Mouse (Mus musculus): Measurements from ENCODE around the gene Shisa9. TPM values are rescaled to one million over a fixed set of nuclear protein-coding genes. Genes with fewer than 3 reads are reported as not detected.
A peak's percentile ranks its signal among the peaks of the same experiment; 100 is the strongest.

Gene Shisa9
- polyA plus RNA-seq, 1 experiment from 2014 or later: 0.24 TPM

DNA sequence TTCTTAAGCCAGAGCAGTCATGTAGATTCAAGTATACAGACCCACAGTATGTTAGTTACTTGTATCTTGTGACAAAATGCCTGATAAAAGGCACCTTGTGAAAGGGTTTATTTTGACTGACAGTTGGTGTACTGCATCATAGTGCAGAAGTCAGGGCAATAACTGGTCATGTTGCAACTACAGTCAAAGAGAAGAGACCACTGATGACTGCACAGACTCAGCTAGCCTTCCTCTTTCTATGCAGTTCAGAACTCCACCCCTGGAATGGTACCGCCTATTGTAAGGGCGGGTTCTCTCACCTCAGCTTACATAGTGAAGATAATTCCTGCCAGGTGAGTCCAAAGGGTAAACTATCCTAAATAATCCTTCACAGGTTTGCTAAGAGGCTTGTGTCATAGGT lies 239.6 kb downstream of the Shisa9 start:
- WGBS (ENCODE audit: insufficient replicate concordance): 83% methylated on average over 2 of the region's 2 CpGs
- H3K9me3 ChIP-seq (replicated peaks): no peaks in the 10 kb centered on the region
- no peak overlapping the region for H3K4me3 ChIP-seq (replicated peaks)
- H3K4me2 ChIP-seq: no peak overlapping the region
- no peak for ATAC-seq (ENCODE audit: insufficient read depth)
- H3K9ac ChIP-seq: no peak overlapping the region
- no peaks in the 10 kb centered on the region for H3K27me3 ChIP-seq
- H3K27ac ChIP-seq (replicated peaks): no peak overlapping the region
- no peaks in the 10 kb centered on the region for H3K4me1 ChIP-seq (replicated peaks)
- H3K36me3 ChIP-seq (replicated peaks): no peaks in the 10 kb centered on the region

DNA sequence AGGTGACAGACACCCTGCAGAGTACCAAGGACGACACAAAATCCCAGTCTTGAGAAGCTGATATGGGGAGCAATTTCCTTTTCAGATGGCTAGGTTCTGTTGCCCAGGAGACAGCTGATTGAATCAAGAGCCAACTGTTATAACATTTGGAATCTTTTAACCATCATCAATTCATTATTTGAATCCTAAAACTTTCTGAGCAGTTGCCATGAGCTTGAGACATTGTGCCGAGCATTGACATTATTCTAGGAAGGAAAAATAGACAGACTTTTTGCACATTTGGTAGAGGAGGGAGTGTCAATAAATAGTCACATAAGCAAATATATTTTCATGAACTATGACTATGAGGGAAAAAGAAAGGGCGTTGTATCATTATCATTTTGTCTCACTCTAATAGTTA lies 243.0 kb downstream of the Shisa9 start:
- Histone ChIP-seq H3K4me3 (replicated peaks) (no peak overlapping the region), H3K27me3 (no peaks in the 10 kb centered on the region), H3K36me3 (replicated peaks) (no peaks in the 10 kb centered on the region), H3K9me3 (replicated peaks) (no peaks in the 10 kb centered on the region), H3K9ac (no peak overlapping the region), H3K4me2 (no peak overlapping the region), H3K27ac (replicated peaks) (no peak overlapping the region), H3K4me1 (replicated peaks) (no peaks in the 10 kb centered on the region)
- no peak for ATAC-seq (ENCODE audit: insufficient read depth)
- 45% methylated on average over 3 of the region's 3 CpGs for WGBS (ENCODE audit: insufficient replicate concordance)

DNA sequence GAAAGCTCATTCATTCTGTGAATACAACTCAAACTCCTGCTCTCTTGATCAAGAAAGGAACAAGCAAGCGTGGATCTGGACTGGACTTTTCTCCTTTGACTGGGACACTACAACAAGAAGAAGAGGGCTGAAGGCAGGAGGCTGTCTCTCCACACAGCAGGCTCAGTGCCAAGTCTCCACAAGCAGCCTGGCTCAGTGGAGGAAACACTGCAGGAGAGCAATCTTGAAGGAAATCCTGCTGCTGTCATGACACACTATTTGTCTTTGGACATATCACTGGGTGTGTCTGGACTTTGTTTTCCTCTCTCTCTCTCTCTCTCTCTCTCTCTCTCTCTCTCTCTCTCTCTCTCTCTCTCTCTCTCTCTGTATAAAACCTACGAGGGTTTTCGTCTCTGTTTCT lies 249.4 kb downstream of the Shisa9 start:
- no peak overlapping the region for H3K4me2 ChIP-seq
- ATAC-seq (ENCODE audit: insufficient read depth): no peak

DNA sequence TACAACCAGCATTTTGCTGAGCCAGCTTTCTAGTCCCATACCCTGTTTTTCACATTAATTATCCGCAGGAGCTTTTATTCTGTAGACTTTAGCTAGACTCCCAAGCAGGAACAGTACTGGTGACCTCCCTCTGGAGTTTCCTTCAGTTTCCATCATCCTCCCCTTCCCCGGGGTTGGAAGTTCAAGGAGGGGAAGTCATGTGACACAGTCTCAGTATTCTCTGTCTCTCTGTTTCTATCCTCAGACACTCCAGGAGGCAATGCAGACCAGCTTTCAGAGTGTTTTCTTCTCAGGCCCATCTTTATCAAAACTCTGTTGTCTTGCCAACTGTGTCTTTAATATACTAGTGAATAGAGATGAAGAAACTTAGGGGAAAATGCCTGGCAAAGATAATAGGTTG lies 250.4 kb downstream of the Shisa9 start:
- H3K9ac ChIP-seq: no peak overlapping the region
- ATAC-seq (ENCODE audit: insufficient read depth): no peak
- H3K27ac ChIP-seq (replicated peaks): no peak overlapping the region

More for the DNA sequence above, 249.4 kb downstream of the Shisa9 start:
- Histone ChIP-seq H3K4me3 (replicated peaks) (no peak overlapping the region), H3K36me3 (replicated peaks) (no peaks in the 10 kb centered on the region), H3K27ac (replicated peaks) (no peak overlapping the region), H3K9ac (no peak overlapping the region), H3K27me3 (no peaks in the 10 kb centered on the region), H3K9me3 (replicated peaks) (no peaks in the 10 kb centered on the region), H3K4me1 (replicated peaks) (no peaks in the 10 kb centered on the region)
- 42% methylated on average over 3 of the region's 3 CpGs for WGBS (ENCODE audit: insufficient replicate concordance)

DNA sequence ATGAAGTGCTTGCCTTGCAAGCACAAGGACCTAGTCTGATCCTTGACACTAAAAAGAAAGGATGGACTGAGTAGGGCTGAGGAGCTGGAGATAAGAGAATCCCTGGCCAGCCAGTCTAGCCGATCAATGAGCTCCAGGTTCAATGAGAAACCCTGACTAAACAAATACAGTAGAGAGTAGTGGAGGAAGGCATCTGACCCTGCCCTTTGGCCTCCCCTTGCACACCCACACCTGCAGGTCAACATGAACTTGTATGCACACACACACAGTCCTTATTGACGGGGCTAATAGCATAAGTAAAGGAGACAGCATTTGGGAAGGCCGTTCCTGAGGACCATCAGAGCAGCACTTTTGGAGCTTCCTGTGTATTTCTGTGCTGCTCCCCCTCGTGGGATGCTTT lies 254.7 kb downstream of the Shisa9 start:
- Histone ChIP-seq H3K4me2 (no peak overlapping the region), H3K9ac (no peak overlapping the region), H3K27me3 (no peaks in the 10 kb centered on the region), H3K4me3 (replicated peaks) (no peak overlapping the region), H3K9me3 (replicated peaks) (no peaks in the 10 kb centered on the region), H3K36me3 (replicated peaks) (no peaks in the 10 kb centered on the region), H3K27ac (replicated peaks) (no peak overlapping the region), H3K4me1 (replicated peaks) (no peaks in the 10 kb centered on the region)
- 36% methylated on average over 4 of the region's 4 CpGs for WGBS (ENCODE audit: insufficient replicate concordance)
- peak; percentile 42; the same call in 1 of the 2 replicates for ATAC-seq (ENCODE audit: insufficient read depth)

More for the DNA sequence above, 250.4 kb downstream of the Shisa9 start:
- WGBS (ENCODE audit: insufficient replicate concordance): 40% methylated on average over 2 of the region's 2 CpGs
- Histone ChIP-seq H3K36me3 (replicated peaks) (no peaks in the 10 kb centered on the region), H3K4me2 (no peak overlapping the region), H3K4me3 (replicated peaks) (no peak overlapping the region), H3K4me1 (replicated peaks) (no peaks in the 10 kb centered on the region), H3K9me3 (replicated peaks) (no peaks in the 10 kb centered on the region), H3K27me3 (no peaks in the 10 kb centered on the region)

DNA sequence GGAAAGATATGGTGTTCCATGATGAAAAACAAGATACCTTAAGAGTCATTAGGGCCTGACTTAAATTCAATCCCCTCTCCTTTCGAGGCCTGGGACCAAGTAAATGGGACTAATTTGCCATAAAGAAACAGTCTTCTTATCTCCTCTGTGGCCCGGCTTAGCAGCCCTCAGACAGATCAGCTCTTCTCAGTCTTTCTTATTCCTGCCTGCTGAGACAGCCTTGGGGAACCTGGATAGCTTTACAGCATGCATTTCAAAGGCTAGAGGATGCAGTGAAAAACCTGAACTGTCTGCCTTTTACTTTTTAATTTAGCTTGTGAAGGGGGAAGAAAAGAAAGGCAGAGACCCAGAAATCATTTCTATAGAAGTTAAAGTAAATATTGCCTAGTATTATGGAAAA lies 275.4 kb downstream of the Shisa9 start:
- H3K4me3 ChIP-seq (replicated peaks): no peak overlapping the region
- no peaks in the 10 kb centered on the region for H3K27me3 ChIP-seq
- H3K9ac ChIP-seq: no peak overlapping the region
- no peak overlapping the region for H3K27ac ChIP-seq (replicated peaks)
- no peak for ATAC-seq (ENCODE audit: insufficient read depth)
- H3K9me3 ChIP-seq (replicated peaks): no peaks in the 10 kb centered on the region
- no peaks in the 10 kb centered on the region for H3K4me1 ChIP-seq (replicated peaks)
- 11% methylated on average over 2 of the region's 2 CpGs for WGBS (ENCODE audit: insufficient replicate concordance)
- no peaks in the 10 kb centered on the region for H3K36me3 ChIP-seq (replicated peaks)
- H3K4me2 ChIP-seq: no peak overlapping the region

DNA sequence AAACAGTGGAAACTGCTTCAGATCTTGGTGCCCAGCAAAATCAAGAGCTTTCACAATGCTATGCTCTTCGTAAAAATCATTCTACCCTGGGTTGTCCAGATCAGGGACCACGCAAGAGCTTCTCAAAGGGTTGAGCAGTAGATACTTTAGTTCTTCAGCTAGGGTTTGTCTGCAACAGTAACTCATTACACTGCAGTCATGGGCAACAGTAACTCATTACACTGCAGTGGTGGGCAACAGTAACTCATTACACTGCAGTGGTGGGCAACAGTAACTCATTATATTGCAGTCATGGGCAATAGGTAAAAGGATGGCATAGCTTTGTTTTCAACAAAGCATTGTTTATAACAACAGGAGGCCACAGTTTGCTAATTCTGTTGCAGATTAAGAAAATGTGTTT lies 281.9 kb downstream of the Shisa9 start:
- no peak for ATAC-seq (ENCODE audit: insufficient read depth)
- WGBS (ENCODE audit: insufficient replicate concordance): 63% methylated on average over 2 of the region's 2 CpGs
- Histone ChIP-seq H3K9ac (no peak overlapping the region), H3K36me3 (replicated peaks) (no peaks in the 10 kb centered on the region), H3K9me3 (replicated peaks) (no peaks in the 10 kb centered on the region), H3K27me3 (no peaks in the 10 kb centered on the region), H3K4me1 (replicated peaks) (no peaks in the 10 kb centered on the region), H3K4me2 (no peak overlapping the region), H3K4me3 (replicated peaks) (no peak overlapping the region), H3K27ac (replicated peaks) (no peak overlapping the region)

DNA sequence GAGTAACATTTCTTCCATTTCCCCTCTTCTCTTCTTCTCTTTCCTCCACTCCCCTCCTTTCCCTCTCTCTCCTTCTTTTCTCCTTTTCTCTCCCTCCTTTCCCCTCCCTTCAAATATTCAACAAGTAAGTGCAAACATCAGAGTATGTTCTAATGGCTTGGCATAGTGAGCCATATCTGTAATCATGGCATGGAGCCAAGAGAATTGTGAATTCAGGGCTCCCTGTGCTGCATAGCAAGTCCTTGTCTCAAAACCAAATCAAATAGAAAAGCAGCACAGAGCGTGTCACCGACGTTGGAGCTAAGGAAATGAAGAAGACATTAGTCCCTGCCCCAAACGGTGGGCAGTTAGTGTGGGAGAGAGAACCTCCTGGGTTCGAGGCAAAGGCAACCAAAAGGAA lies 316.6 kb downstream of the Shisa9 start:
- Histone ChIP-seq H3K4me3 (replicated peaks) (no peak overlapping the region), H3K9ac (no peak overlapping the region), H3K27me3 (no peaks in the 10 kb centered on the region), H3K36me3 (replicated peaks) (no peaks in the 10 kb centered on the region), H3K4me1 (replicated peaks) (no peaks in the 10 kb centered on the region), H3K27ac (replicated peaks) (no peak overlapping the region), H3K4me2 (no peak overlapping the region), H3K9me3 (replicated peaks) (no peaks in the 10 kb centered on the region)
- 47% methylated on average over 5 of the region's 5 CpGs for WGBS (ENCODE audit: insufficient replicate concordance)
- no peak for ATAC-seq (ENCODE audit: insufficient read depth)

DNA sequence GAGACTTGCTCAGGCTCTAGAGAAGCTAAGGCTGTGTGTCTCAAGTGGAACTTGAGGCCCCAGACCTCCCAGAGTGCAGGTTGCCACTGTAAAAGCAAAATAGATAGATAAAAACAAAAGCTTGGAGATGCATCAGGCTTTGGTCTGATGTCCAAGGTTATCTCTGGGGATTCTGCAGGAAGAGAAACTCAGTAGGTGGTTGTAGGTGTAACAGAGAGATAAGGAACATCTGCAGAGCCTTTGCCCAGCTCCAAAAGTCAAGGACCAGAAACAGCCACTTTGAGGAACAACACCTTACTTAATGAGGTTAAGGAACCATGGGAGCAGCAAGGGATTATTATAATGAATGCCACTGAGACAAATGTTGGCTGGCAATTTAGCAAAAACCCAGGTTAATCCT lies 319.5 kb downstream of the Shisa9 start:
- no peak for ATAC-seq (ENCODE audit: insufficient read depth)
- Histone ChIP-seq H3K9me3 (replicated peaks) (no peaks in the 10 kb centered on the region), H3K4me3 (replicated peaks) (no peak overlapping the region), H3K4me2 (no peak overlapping the region), H3K27me3 (no peaks in the 10 kb centered on the region), H3K36me3 (replicated peaks) (no peaks in the 10 kb centered on the region), H3K9ac (no peak overlapping the region), H3K4me1 (replicated peaks) (peaks cover 13% of the 10 kb centered on the region; the same call in 1 of the 2 replicates), H3K27ac (replicated peaks) (no peak overlapping the region)

DNA sequence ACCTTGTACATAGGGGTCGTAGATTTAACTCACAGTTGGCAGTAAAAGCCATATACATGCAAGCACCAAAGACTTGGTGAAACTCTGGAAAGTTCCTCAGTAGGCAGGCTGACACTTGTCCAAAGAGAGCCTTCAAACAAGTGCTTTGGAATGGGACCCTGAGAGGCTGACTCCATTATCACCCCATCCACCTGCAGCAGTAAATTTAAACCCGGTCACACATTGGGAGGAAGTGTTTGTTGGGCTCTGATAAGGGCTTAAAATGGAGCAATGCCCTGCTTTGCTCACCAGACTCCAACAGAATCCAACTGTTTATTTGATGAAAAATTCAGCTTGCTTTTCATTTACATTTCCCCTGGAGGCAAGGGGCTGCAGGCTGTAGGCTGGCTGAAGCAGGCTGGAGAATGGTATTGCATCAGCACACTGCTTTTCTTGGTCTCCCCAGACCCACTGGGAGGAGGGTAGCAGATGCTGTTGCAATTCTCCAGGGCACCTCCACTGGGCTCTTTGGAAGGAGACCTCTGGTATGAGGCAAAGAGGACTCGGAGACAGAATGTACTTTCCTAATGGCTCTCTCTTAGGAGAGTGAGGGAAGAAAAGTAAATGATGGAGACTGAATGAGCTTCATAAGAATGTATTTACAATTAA lies 323.5 kb downstream of the Shisa9 start:
- 27% methylated on average over 3 of the region's 3 CpGs for WGBS (ENCODE audit: insufficient replicate concordance)
- H3K9me3 ChIP-seq (replicated peaks): no peaks in the 10 kb centered on the region
- H3K36me3 ChIP-seq (replicated peaks): no peaks in the 10 kb centered on the region
- H3K4me1 ChIP-seq (replicated peaks): peaks cover 13% of the 10 kb centered on the region; the same call in 1 of the 2 replicates
- no peak overlapping the region for H3K9ac ChIP-seq
- H3K4me3 ChIP-seq (replicated peaks): no peak overlapping the region
- H3K4me2 ChIP-seq: no peak overlapping the region
- ATAC-seq (ENCODE audit: insufficient read depth): no peak
- no peaks in the 10 kb centered on the region for H3K27me3 ChIP-seq
- H3K27ac ChIP-seq (replicated peaks): no peak overlapping the region

DNA sequence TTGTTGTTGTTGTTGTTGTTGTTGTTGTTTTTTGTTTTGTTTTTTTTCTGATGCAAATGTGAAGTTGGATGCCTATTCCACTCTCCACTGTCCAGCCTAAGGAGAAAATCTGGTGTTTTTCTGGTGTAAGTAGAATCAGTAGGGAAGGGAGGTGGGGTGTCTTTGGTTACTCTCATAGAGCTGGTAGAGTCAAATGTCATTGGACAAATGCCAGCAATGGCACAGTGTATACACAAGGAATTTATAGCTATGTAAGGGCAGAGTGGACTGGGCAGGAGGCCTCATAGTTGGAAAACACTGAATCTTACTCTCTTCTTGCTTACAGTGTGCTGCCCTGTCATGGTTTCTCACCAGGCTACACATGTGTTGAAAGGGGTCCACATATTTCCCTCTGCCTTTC lies 325.9 kb downstream of the Shisa9 start:
- ATAC-seq (ENCODE audit: insufficient read depth): no peak
- H3K4me1 ChIP-seq (replicated peaks): peaks cover 13% of the 10 kb centered on the region; the same call in 1 of the 2 replicates
- H3K27ac ChIP-seq (replicated peaks): no peak overlapping the region
- H3K27me3 ChIP-seq: no peaks in the 10 kb centered on the region
- H3K36me3 ChIP-seq (replicated peaks): no peaks in the 10 kb centered on the region
- H3K4me2 ChIP-seq: no peak overlapping the region
- H3K9ac ChIP-seq: no peak overlapping the region
- H3K4me3 ChIP-seq (replicated peaks): no peak overlapping the region
- no peaks in the 10 kb centered on the region for H3K9me3 ChIP-seq (replicated peaks)

DNA sequence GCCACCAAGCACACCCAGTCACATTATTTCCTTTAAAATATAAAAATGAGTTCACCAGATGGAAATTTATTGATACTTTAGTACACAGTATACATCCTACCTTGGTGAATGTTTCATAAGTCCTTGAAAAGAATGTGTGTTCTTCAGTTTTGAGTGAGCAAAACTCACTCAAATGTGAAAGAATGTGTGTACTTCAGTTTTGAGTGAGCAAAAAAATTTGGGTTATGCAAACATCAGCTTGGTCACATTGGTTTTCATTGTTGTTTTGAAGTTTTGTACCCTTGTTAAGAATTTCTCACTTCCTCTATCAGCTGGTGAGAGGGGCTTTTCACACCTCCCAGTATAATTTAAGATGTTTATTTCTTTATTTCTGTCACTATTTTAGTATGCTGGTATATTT lies 331.7 kb downstream of the Shisa9 start:
- Histone ChIP-seq H3K27ac (replicated peaks) (no peak overlapping the region), H3K4me1 (replicated peaks) (no peaks in the 10 kb centered on the region), H3K9ac (no peak overlapping the region), H3K9me3 (replicated peaks) (no peaks in the 10 kb centered on the region), H3K36me3 (replicated peaks) (no peaks in the 10 kb centered on the region), H3K4me3 (replicated peaks) (no peak overlapping the region), H3K4me2 (no peak overlapping the region), H3K27me3 (no peaks in the 10 kb centered on the region)
- ATAC-seq (ENCODE audit: insufficient read depth): no peak
